Mouse (Mus musculus) MEL (cell line): ENCODE measurements at regions not wholly inside any gene's neighbourhood (a gene's known extent, or its start where the extent isn't known, plus 50 kb on each side); places are given as distances from the start of the nearest gene placed in this dataset.

Source experiments
- DNase-seq: peaks from one replicate; pipeline ENCODE4 v3.0.0; 2011; ENCODE audit warnings: low read depth, low spot score
- H3K27ac ChIP-seq: 2 replicates; pipeline ENCODE4 v1.5.1; 2012; ENCODE audit warnings: low read depth, mild to moderate bottlenecking, control low read depth, low read length, moderate library complexity; ENCODE audit not compliant: control insufficient read depth
- H3K27me3 ChIP-seq, 2 experiments: fragments of 150-350 bp in 1 of 2; sonication (generic) in 1 of 2; 2 replicates each; pipeline ENCODE4 v1.6.1; 2012; ENCODE audit warnings: low read length in 2 of 2, mild to moderate bottlenecking in 2 of 2, improper control_type of control experiment in 1 of 2, moderate library complexity in 1 of 2; ENCODE audit not compliant: insufficient read depth in 2 of 2, control insufficient read depth in 1 of 2
- H3K36me3 ChIP-seq, 2 experiments: 2 replicates each; pipeline ENCODE4 v1.6.1; 2012 to 2014; ENCODE audit warnings: low read length in 2 of 2, improper control_type of control experiment in 1 of 2, inconsistent platforms in 1 of 2, mild to moderate bottlenecking in 1 of 2; ENCODE audit not compliant: insufficient read depth in 2 of 2, control insufficient read depth in 1 of 2
- H3K4me1 ChIP-seq, 2 experiments: fragments of 150-350 bp in 1 of 2; sonication (generic) in 1 of 2; 2 replicates each; pipeline ENCODE4 v1.6.1; 2012; ENCODE audit warnings: low read length in 2 of 2, improper control_type of control experiment in 1 of 2, mild to moderate bottlenecking in 1 of 2; ENCODE audit not compliant: insufficient read depth in 2 of 2, control insufficient read depth in 1 of 2
- H3K4me3 ChIP-seq, 2 experiments: fragments of 150-350 bp in 1 of 2; sonication (generic) in 1 of 2; 2 replicates each; pipeline ENCODE4 v1.5.1; 2012; ENCODE audit warnings: low read depth in 2 of 2, low read length in 2 of 2, mild to moderate bottlenecking in 2 of 2, moderate library complexity in 2 of 2, control low read depth in 1 of 2, improper control_type of control experiment in 1 of 2; ENCODE audit not compliant: control insufficient read depth in 1 of 2, insufficient read depth in 1 of 2
- H3K79me2 ChIP-seq: 2 replicates; pipeline ENCODE4 v1.6.1; 2012; ENCODE audit warnings: mild to moderate bottlenecking, low read length, moderate library complexity; ENCODE audit not compliant: control insufficient read depth, poor library complexity, insufficient read depth
- H3K9ac ChIP-seq: 2 replicates; pipeline ENCODE4 v1.6.1; 2012; ENCODE audit warnings: low read depth, mild to moderate bottlenecking, control low read depth, low read length, moderate library complexity; ENCODE audit not compliant: control insufficient read depth, poor library complexity, severe bottlenecking
- H3K9me3 ChIP-seq: fragments of 150-350 bp; sonication (generic); replicated peaks from 2 replicates; pipeline ENCODE4 v1.6.1; 2012; ENCODE audit warnings: mild to moderate bottlenecking, low read length, improper control_type of control experiment, moderate library complexity; ENCODE audit not compliant: insufficient read depth
- CHD1 ChIP-seq: IDR thresholded peaks from 2 replicates; pipeline ENCODE4 v1.6.1; 2012; ENCODE audit warnings: low read depth, mild to moderate bottlenecking, inconsistent platforms, low read length, improper control_type of control experiment
- CHD2 ChIP-seq: IDR thresholded peaks from 2 replicates; pipeline ENCODE4 v1.6.1; 2011; ENCODE audit warnings: low read length, improper control_type of control experiment
- CTCF ChIP-seq, 3 experiments: IDR thresholded peaks in 2 of 3; conservative IDR thresholded peaks in 1 of 3; 2 replicates each; pipeline ENCODE4 v1.5.1; 2011 to 2012; ENCODE audit warnings: low read length in 3 of 3, low read depth in 2 of 3, mild to moderate bottlenecking in 2 of 3, improper control_type of control experiment in 1 of 3, inconsistent platforms in 1 of 3, mixed read lengths in 1 of 3, moderate library complexity in 1 of 3; ENCODE audit not compliant: control insufficient read depth in 1 of 3, insufficient read depth in 1 of 3, poor library complexity in 1 of 3, severe bottlenecking in 1 of 3
- E2F4 ChIP-seq: IDR thresholded peaks from 2 replicates; pipeline ENCODE4 v1.6.1; 2011; ENCODE audit warnings: low read depth, low read length, improper control_type of control experiment, borderline replicate concordance
- ELF1 ChIP-seq: IDR thresholded peaks from 2 replicates; pipeline ENCODE4 v1.6.1; 2014; ENCODE audit warnings: low read depth, mild to moderate bottlenecking, inconsistent platforms, low read length, improper control_type of control experiment, moderate library complexity
- EP300 ChIP-seq, 2 experiments: IDR thresholded peaks; 2 replicates each; pipeline ENCODE4 v1.6.1; 2011; ENCODE audit warnings: improper control_type of control experiment in 2 of 2, low read length in 2 of 2, low read depth in 1 of 2, mild to moderate bottlenecking in 1 of 2
- GATA1 ChIP-seq: IDR thresholded peaks from 2 replicates; pipeline ENCODE4 v1.6.1; 2011; ENCODE audit warnings: low read depth, low read length, improper control_type of control experiment
- JUND ChIP-seq: IDR thresholded peaks from 2 replicates; pipeline ENCODE4 v1.6.1; 2011; ENCODE audit warnings: low read depth, mild to moderate bottlenecking, improper control_type of control experiment, low read length
- KAT2A ChIP-seq: conservative IDR thresholded peaks from 2 replicates; pipeline ENCODE4 v1.6.1; 2012; ENCODE audit warnings: low read depth, low read length, improper control_type of control experiment, inconsistent platforms
- MAX ChIP-seq: IDR thresholded peaks from 2 replicates; pipeline ENCODE4 v1.6.1; 2011; ENCODE audit warnings: low read length, improper control_type of control experiment
- MYB ChIP-seq: IDR thresholded peaks from 2 replicates; pipeline ENCODE4 v1.6.1; 2011; ENCODE audit warnings: mild to moderate bottlenecking, low read depth, low read length, improper control_type of control experiment
- NELFE ChIP-seq: IDR thresholded peaks from 2 replicates; pipeline ENCODE4 v1.6.1; 2011; ENCODE audit warnings: low read depth, low read length, improper control_type of control experiment
- POLR2A ChIP-seq, 2 experiments: IDR thresholded peaks; 2 replicates each; pipeline ENCODE4 v1.6.1; 2011 to 2012; ENCODE audit warnings: low read length in 2 of 2, mild to moderate bottlenecking in 2 of 2, control low read depth in 1 of 2, improper control_type of control experiment in 1 of 2, low read depth in 1 of 2, moderate library complexity in 1 of 2; ENCODE audit not compliant: control insufficient read depth in 1 of 2, insufficient read depth in 1 of 2, poor library complexity in 1 of 2
- POLR2AphosphoS5 ChIP-seq: IDR thresholded peaks from 2 replicates; pipeline ENCODE4 v1.6.1; 2012; ENCODE audit warnings: low read depth, borderline replicate concordance, mild to moderate bottlenecking, inconsistent platforms, low read length, moderate library complexity, mixed read lengths
- RAD21 ChIP-seq: IDR thresholded peaks from 2 replicates; pipeline ENCODE4 v1.6.1; 2011; ENCODE audit warnings: mild to moderate bottlenecking, low read depth, low read length, improper control_type of control experiment
- SIN3A ChIP-seq: IDR thresholded peaks from 2 replicates; pipeline ENCODE4 v1.6.1; 2012; ENCODE audit warnings: low read length, improper control_type of control experiment, inconsistent platforms
- SMC3 ChIP-seq: IDR thresholded peaks from 2 replicates; pipeline ENCODE4 v1.6.1; 2011; ENCODE audit warnings: low read depth, low read length, improper control_type of control experiment
- TAL1 ChIP-seq: IDR thresholded peaks from 2 replicates; pipeline ENCODE4 v1.6.1; 2012; ENCODE audit warnings: mild to moderate bottlenecking, inconsistent platforms, low read length, moderate library complexity, mixed read lengths
- TBP ChIP-seq: IDR thresholded peaks from 2 replicates; pipeline ENCODE4 v1.8.0; 2011; ENCODE audit warnings: low read depth, low read length, improper control_type of control experiment
- TCF12 ChIP-seq: IDR thresholded peaks from 2 replicates; pipeline ENCODE4 v1.6.1; 2014; ENCODE audit warnings: low read depth, mild to moderate bottlenecking, inconsistent platforms, low read length, improper control_type of control experiment, moderate library complexity
- USF2 ChIP-seq, 2 experiments: IDR thresholded peaks; 2 replicates each; pipeline ENCODE4 v1.6.1; 2011 to 2012; ENCODE audit warnings: improper control_type of control experiment in 2 of 2, low read length in 2 of 2, borderline replicate concordance in 1 of 2, inconsistent platforms in 1 of 2, low read depth in 1 of 2, mild to moderate bottlenecking in 1 of 2; ENCODE audit not compliant: insufficient read depth in 1 of 2
- ZKSCAN1 ChIP-seq: IDR thresholded peaks from 2 replicates; pipeline ENCODE4 v1.6.1; 2012; ENCODE audit warnings: low read depth, mild to moderate bottlenecking, inconsistent platforms, low read length, improper control_type of control experiment, moderate library complexity
- ZMIZ1 ChIP-seq: IDR thresholded peaks from 2 replicates; pipeline ENCODE4 v1.6.1; 2012; ENCODE audit warnings: low read depth, mild to moderate bottlenecking, inconsistent platforms, low read length, improper control_type of control experiment, moderate library complexity
- ZNF384 ChIP-seq: IDR thresholded peaks from 2 replicates; pipeline ENCODE4 v1.6.1; 2012; ENCODE audit warnings: low read depth, mild to moderate bottlenecking, inconsistent platforms, low read length, improper control_type of control experiment

GRCm38 (mm10) chr14:87749068-87749467, 332.6 kb downstream of the Tdrd3 start:
- 0 out of 4 replicates have a peak, but pooled peaks cover 0 to 2% of the 10 kb centered on the region in 2 experiments for H3K4me1 ChIP-seq
- DNase-seq = no peak
- H3K27ac ChIP-seq = no peak overlapping the region
- no peaks in the 10 kb centered on the region for H3K27me3 ChIP-seq
- H3K9me3 ChIP-seq = no peaks in the 10 kb centered on the region
- TF ChIP-seq ZNF384 (no peak), CHD1 (no peak), E2F4 (no peak), MAX (no peak), RAD21 (no peak), USF2 (IDR thresholded peaks at IDR 0.05; ENCODE audit: borderline replicate concordance in 1 of 2, insufficient read depth in 1 of 2, low read depth in 1 of 2, low read length in 2 of 2) (no peak), ZKSCAN1 (no peak), ELF1 (no peak), POLR2A (IDR thresholded peaks at IDR 0.05; ENCODE audit: control insufficient read depth in 1 of 2, insufficient read depth in 1 of 2, low read depth in 1 of 2, low read length in 2 of 2, poor library complexity in 1 of 2) (no peak), KAT2A (no peak), TCF12 (no peak), NELFE (no peak), SIN3A (no peak), ZMIZ1 (no peak), JUND (no peak)
- no peak overlapping the region for H3K9ac ChIP-seq
- H3K36me3 ChIP-seq = peaks cover 0 to 3% of the 10 kb centered on the region in 2 experiments; a peak in 2 of 4 replicates
- no peaks in the 10 kb centered on the region for H3K79me2 ChIP-seq
- no peak overlapping the region for H3K4me3 ChIP-seq

GRCm38 (mm10) chr14:87749762-87750161, 333.3 kb downstream of the Tdrd3 start:
- peaks cover 0 to 3% of the 10 kb centered on the region in 2 experiments; a peak in 2 of 4 replicates for H3K36me3 ChIP-seq
- H3K27ac ChIP-seq = no peak overlapping the region
- no peaks in the 10 kb centered on the region for H3K79me2 ChIP-seq
- peak; percentile 38 for DNase-seq
- H3K9ac ChIP-seq = no peak overlapping the region
- H3K4me3 ChIP-seq = no peak overlapping the region
- H3K4me1 ChIP-seq = 0 out of 4 replicates have a peak, but pooled peaks cover 0 to 2% of the 10 kb centered on the region in 2 experiments
- no peaks in the 10 kb centered on the region for H3K9me3 ChIP-seq
- TF ChIP-seq TAL1 (0 out of 2 replicates have a peak, but pooled peaks have one; percentile 6), MYB (no peak), KAT2A (no peak), POLR2AphosphoS5 (no peak), TBP (no peak), SIN3A (no peak), RAD21 (peak; percentile 16), JUND (no peak), SMC3 (peak; percentile 33), TCF12 (peak; percentile 54; the same call in 1 of the 2 replicates), GATA1 (peak; percentile 57; the same call in 1 of the 2 replicates), CTCF (IDR thresholded peaks at IDR 0.05 in 2 of 3, conservative IDR thresholded peaks at IDR 0.05 in 1 of 3; ENCODE audit: control insufficient read depth in 1 of 3, insufficient read depth in 1 of 3, low read depth in 2 of 3, low read length in 3 of 3, poor library complexity in 1 of 3, severe bottlenecking in 1 of 3) (peak in 1 of 3 experiments; percentile 23; a peak in 1 of 6 replicates), CHD2 (no peak), POLR2A (IDR thresholded peaks at IDR 0.05; ENCODE audit: control insufficient read depth in 1 of 2, insufficient read depth in 1 of 2, low read depth in 1 of 2, low read length in 2 of 2, poor library complexity in 1 of 2) (no peak), EP300 (IDR thresholded peaks at IDR 0.05; ENCODE audit: low read depth in 1 of 2, low read length in 2 of 2) (peak in 1 of 2 experiments; percentile 47; a peak in 1 of 4 replicates)
- TF ChIP-seq, all 39 proteins: peak for 7
- H3K27me3 ChIP-seq = no peaks in the 10 kb centered on the region
